Mouse (Mus musculus) hindbrain, embryonic 15.5 days (tissue): ENCODE data around the gene Necab3. TPM values are rescaled to one million over a fixed set of nuclear protein-coding genes. Genes with fewer than 3 reads are reported as not detected.

Source experiments
- ATAC-seq: fragments of 200-750 bp; cut with Nextera tagmentation; 2 replicates; pipeline ENCODE4 v1.8.0; 2017; ENCODE audit warnings: low read depth, moderate number of reproducible peaks, moderate TSS enrichment; ENCODE audit not compliant: low FRiP score
- H3K27ac ChIP-seq: fragments of 300-500 bp; sonication (generic); replicated peaks from 2 replicates; pipeline ENCODE4 v1.5.1; 2015; ENCODE audit warnings: mild to moderate bottlenecking, inconsistent platforms
- H3K27me3 ChIP-seq: fragments of 300-500 bp; sonication (generic); 2 replicates; pipeline ENCODE4 v1.6.1; 2015; ENCODE audit warnings: control low read depth, inconsistent platforms
- H3K36me3 ChIP-seq: fragments of 300-500 bp; sonication (generic); 2 replicates; pipeline ENCODE4 v1.6.1; 2015; ENCODE audit warnings: control low read depth, inconsistent platforms
- H3K4me1 ChIP-seq: fragments of 300-500 bp; sonication (generic); replicated peaks from 2 replicates; pipeline ENCODE4 v1.6.1; 2015; ENCODE audit warnings: control low read depth, inconsistent platforms
- H3K4me2 ChIP-seq: fragments of 300-500 bp; sonication (generic); 2 replicates; pipeline ENCODE4 v1.6.1; 2015; ENCODE audit warnings: moderate library complexity, mild to moderate bottlenecking, inconsistent platforms
- H3K4me3 ChIP-seq: fragments of 300-500 bp; sonication (generic); 2 replicates; pipeline ENCODE4 v1.5.1; 2015; ENCODE audit warnings: mild to moderate bottlenecking, inconsistent platforms
- H3K9ac ChIP-seq: fragments of 300-500 bp; sonication (generic); 2 replicates; pipeline ENCODE4 v1.6.1; 2015; ENCODE audit warnings: inconsistent platforms
- H3K9me3 ChIP-seq: fragments of 300-500 bp; sonication (generic); 2 replicates; pipeline ENCODE4 v1.6.1; 2016; ENCODE audit warnings: control low read depth, inconsistent platforms
- WGBS: fragments of 180-500 bp; shearing (Covaris S2); methylation state at CpG from one replicate; pipeline ENCODE4 v1.1.7; 2015; 5-methylcytosine and 5-hydroxymethylcytosine counted together
- polyA plus RNA-seq: library from polyadenylated mRNA; unstranded; fragments of >200 nt; fragmentation: Nextera tagmentation; extraction: Ambion mirVana; gene quantifications from 2 replicates; pipeline ENCODE4 v1.2.1, GENCODE M21; 2015

Necab3 gene
- polyA plus RNA-seq, 1 experiment from 2014 or later, result 21.4 TPM

- H3K36me3 ChIP-seq, result peaks cover 8% of the 10 kb centered on the region; the same call in 1 of the 2 replicates
- no peaks in the 10 kb centered on the region for H3K9me3 ChIP-seq
- no peak overlapping the region for H3K9ac ChIP-seq
- no peak overlapping the region for H3K4me3 ChIP-seq
- H3K27ac ChIP-seq, result no peak overlapping the region
- ATAC-seq, result no peak; the same call in 1 of the 2 replicates
- no peak overlapping the region for H3K4me2 ChIP-seq
- peaks cover 23% of the 10 kb centered on the region for H3K4me1 ChIP-seq
- 78% methylated on average over 5 of the region's 5 CpGs for WGBS
- no peaks in the 10 kb centered on the region for H3K27me3 ChIP-seq
Observed at GRCm38 (mm10) chr2:154586405-154586804, 27.7 kb upstream of the Necab3 start.

GRCm38 (mm10) chr2:154584931-154585601 lies 26.4 kb upstream of the Necab3 start:
- no peaks in the 10 kb centered on the region for H3K9me3 ChIP-seq
- peaks cover 8% of the 10 kb centered on the region; the same call in 1 of the 2 replicates for H3K36me3 ChIP-seq
- no peak overlapping the region for H3K4me2 ChIP-seq
- H3K27ac ChIP-seq, result peak overlapping the region; percentile 46
- no peak for ATAC-seq
- no peak overlapping the region for H3K4me3 ChIP-seq
- 49% methylated on average over 17 of the region's 17 CpGs for WGBS
- no peak overlapping the region for H3K9ac ChIP-seq
- H3K4me1 ChIP-seq, result peaks cover 23% of the 10 kb centered on the region
- no peaks in the 10 kb centered on the region for H3K27me3 ChIP-seq

GRCm38 (mm10) chr2:154583906-154584872 lies 25.5 kb upstream of the Necab3 start:
- WGBS, result 42% methylated on average over 15 of the region's 15 CpGs
- Histone ChIP-seq H3K9ac (no peak overlapping the region), H3K27ac (peak overlapping the region; percentile 46)

GRCm38 (mm10) chr2:154581421-154581820 lies 22.7 kb upstream of the Necab3 start:
- Histone ChIP-seq H3K4me2 (no peak overlapping the region), H3K4me1 (peaks cover 37% of the 10 kb centered on the region), H3K27ac (no peak overlapping the region), H3K9me3 (no peaks in the 10 kb centered on the region), H3K27me3 (no peaks in the 10 kb centered on the region), H3K4me3 (no peak overlapping the region), H3K9ac (no peak overlapping the region), H3K36me3 (no peaks in the 10 kb centered on the region)
- 93% methylated on average over 1 of the region's 1 CpGs for WGBS
- ATAC-seq, result no peak

More at GRCm38 (mm10) chr2:154583906-154584872, 25.5 kb upstream of the Necab3 start:
- Histone ChIP-seq H3K27me3 (no peaks in the 10 kb centered on the region), H3K36me3 (peaks cover 8% of the 10 kb centered on the region; the same call in 1 of the 2 replicates), H3K9me3 (no peaks in the 10 kb centered on the region), H3K4me3 (no peak overlapping the region), H3K4me2 (no peak overlapping the region; the same call in 1 of the 2 replicates), H3K4me1 (peaks cover 23% of the 10 kb centered on the region)
- ATAC-seq, result peak; percentile 84

GRCm38 (mm10) chr2:154580586-154580985 lies 21.9 kb upstream of the Necab3 start:
- H3K4me3 ChIP-seq, result no peak overlapping the region
- no peak overlapping the region for H3K9ac ChIP-seq
- 69% methylated on average over 8 of the region's 8 CpGs for WGBS
- peaks cover 33% of the 10 kb centered on the region for H3K4me1 ChIP-seq
- 0 out of 2 replicates have a peak overlapping the region, but pooled peaks have one; percentile 38 for H3K27ac ChIP-seq
- H3K9me3 ChIP-seq, result no peaks in the 10 kb centered on the region
- no peaks in the 10 kb centered on the region for H3K36me3 ChIP-seq
- H3K27me3 ChIP-seq, result no peaks in the 10 kb centered on the region
- no peak for ATAC-seq
- H3K4me2 ChIP-seq, result no peak overlapping the region

GRCm38 (mm10) chr2:154577744-154578067 lies 19.0 kb upstream of the Necab3 start:
- 48% methylated on average over 6 of the region's 6 CpGs for WGBS
- no peak overlapping the region for H3K4me2 ChIP-seq
- H3K27me3 ChIP-seq, result no peaks in the 10 kb centered on the region
- no peak for ATAC-seq
- no peak overlapping the region for H3K9ac ChIP-seq
- peaks cover 14% of the 10 kb centered on the region for H3K4me1 ChIP-seq
- no peak overlapping the region for H3K27ac ChIP-seq
- H3K9me3 ChIP-seq, result no peaks in the 10 kb centered on the region
- no peaks in the 10 kb centered on the region for H3K36me3 ChIP-seq
- no peak overlapping the region for H3K4me3 ChIP-seq

GRCm38 (mm10) chr2:154576876-154577743 lies 18.4 kb upstream of the Necab3 start:
- 21% methylated on average over 12 of the region's 12 CpGs for WGBS
- no peak overlapping the region for H3K9ac ChIP-seq

GRCm38 (mm10) chr2:154574271-154574670 lies 15.6 kb upstream of the Necab3 start:
- no peaks in the 10 kb centered on the region for H3K27me3 ChIP-seq
- no peaks in the 10 kb centered on the region for H3K9me3 ChIP-seq
- no peak overlapping the region for H3K4me2 ChIP-seq
- WGBS, result 20% methylated on average over 7 of the region's 7 CpGs
- peaks cover 23% of the 10 kb centered on the region for H3K4me1 ChIP-seq
- no peaks in the 10 kb centered on the region for H3K36me3 ChIP-seq
- ATAC-seq, result no peak
- no peak overlapping the region for H3K9ac ChIP-seq
- no peak overlapping the region for H3K27ac ChIP-seq
- H3K4me3 ChIP-seq, result no peak overlapping the region

More at GRCm38 (mm10) chr2:154576876-154577743, 18.4 kb upstream of the Necab3 start:
- Histone ChIP-seq H3K4me1 (peaks cover 14% of the 10 kb centered on the region), H3K4me3 (no peak overlapping the region), H3K27me3 (no peaks in the 10 kb centered on the region), H3K9me3 (no peaks in the 10 kb centered on the region), H3K4me2 (no peak overlapping the region), H3K36me3 (no peaks in the 10 kb centered on the region), H3K27ac (peak overlapping the region; percentile 11; the same call in 1 of the 2 replicates)
- no peak for ATAC-seq

- H3K4me3 ChIP-seq, result no peak overlapping the region
- H3K27me3 ChIP-seq, result no peaks in the 10 kb centered on the region
- H3K36me3 ChIP-seq, result no peaks in the 10 kb centered on the region
- 82% methylated on average over 3 of the region's 3 CpGs for WGBS
- H3K9ac ChIP-seq, result no peak overlapping the region
- H3K27ac ChIP-seq, result no peak overlapping the region
- no peak overlapping the region for H3K4me2 ChIP-seq
- no peak for ATAC-seq
- no peaks in the 10 kb centered on the region for H3K9me3 ChIP-seq
- peaks cover 33% of the 10 kb centered on the region for H3K4me1 ChIP-seq
Observed at GRCm38 (mm10) chr2:154572996-154573395, 14.3 kb upstream of the Necab3 start.

GRCm38 (mm10) chr2:154571976-154572375 lies 13.3 kb upstream of the Necab3 start:
- ATAC-seq, result no peak
- Histone ChIP-seq H3K9ac (no peak overlapping the region), H3K4me2 (no peak overlapping the region), H3K27me3 (no peaks in the 10 kb centered on the region), H3K27ac (no peak overlapping the region), H3K4me1 (peaks cover 24% of the 10 kb centered on the region), H3K9me3 (no peaks in the 10 kb centered on the region), H3K4me3 (no peak overlapping the region), H3K36me3 (no peaks in the 10 kb centered on the region)
- WGBS, result 75% methylated on average over 8 of the region's 8 CpGs

GRCm38 (mm10) chr2:154571266-154571665 lies 12.6 kb upstream of the Necab3 start:
- Histone ChIP-seq H3K9me3 (no peaks in the 10 kb centered on the region), H3K4me2 (no peak overlapping the region), H3K27me3 (no peaks in the 10 kb centered on the region), H3K9ac (no peak overlapping the region), H3K4me1 (peaks cover 19% of the 10 kb centered on the region), H3K36me3 (no peaks in the 10 kb centered on the region), H3K27ac (no peak overlapping the region), H3K4me3 (no peak overlapping the region)
- no peak for ATAC-seq
- 91% methylated on average over 4 of the region's 4 CpGs for WGBS
